Mouse (Mus musculus) hindbrain, postnatal 0 days (tissue): ENCODE measurements around the gene Hdac11. TPM values are rescaled to one million over a fixed set of nuclear protein-coding genes. Genes with fewer than 3 reads are reported as not detected.

Experiments used
- ATAC-seq: fragments of 200-750 bp; cut with Nextera tagmentation; 2 replicates; pipeline ENCODE4 v1.8.0; 2017; ENCODE audit warnings: mild to moderate bottlenecking, moderate TSS enrichment, moderate library complexity
- DNase-seq: peaks from one replicate; pipeline ENCODE4 v3.0.0-alpha.2; 2015; ENCODE audit warnings: low spot score
- H3K27ac ChIP-seq: fragments of 300-500 bp; sonication (generic); 2 replicates; pipeline ENCODE4 v1.5.1; 2014; ENCODE audit warnings: mild to moderate bottlenecking
- H3K27me3 ChIP-seq: fragments of 300-500 bp; sonication (generic); 2 replicates; pipeline ENCODE4 v1.6.1; 2014; ENCODE audit warnings: low read length, mixed read lengths; ENCODE audit not compliant: insufficient read depth
- H3K36me3 ChIP-seq: fragments of 300-500 bp; sonication (generic); 2 replicates; pipeline ENCODE4 v1.6.1; 2014; ENCODE audit warnings: low read length, mixed read lengths; ENCODE audit not compliant: insufficient read depth
- H3K4me1 ChIP-seq: fragments of 300-500 bp; sonication (generic); 2 replicates; pipeline ENCODE4 v1.6.1; 2014; ENCODE audit warnings: antibody characterized with exemption, low read length, mixed read lengths; ENCODE audit not compliant: insufficient read depth
- H3K4me2 ChIP-seq: fragments of 300-500 bp; sonication (generic); 2 replicates; pipeline ENCODE4 v1.6.1; 2014; ENCODE audit warnings: low read depth, mild to moderate bottlenecking, low read length, moderate library complexity, mixed read lengths
- H3K4me3 ChIP-seq: fragments of 300-500 bp; sonication (generic); 2 replicates; pipeline ENCODE4 v1.5.1; 2014; ENCODE audit warnings: low read length
- H3K9ac ChIP-seq: fragments of 300-500 bp; sonication (generic); replicated peaks from 2 replicates; pipeline ENCODE4 v1.6.1; 2014; ENCODE audit warnings: mild to moderate bottlenecking, low read length, moderate library complexity, mixed read lengths
- H3K9me3 ChIP-seq: fragments of 300-500 bp; sonication (generic); 2 replicates; pipeline ENCODE4 v1.6.1; 2016; ENCODE audit warnings: low read length, mixed read lengths
- CTCF ChIP-seq: IDR thresholded peaks from 2 replicates; pipeline ENCODE4 v1.5.1; 2016; ENCODE audit warnings: antibody characterized with exemption, control low read depth, low read depth
- WGBS: fragments of 180-500 bp; shearing (Covaris S2); extraction: QIAGEN DNeasy Blood & Tissue Kit; methylation state at CpG from one replicate; pipeline ENCODE4 v1.1.7; 2014; 5-methylcytosine and 5-hydroxymethylcytosine counted together
- polyA plus RNA-seq: library from polyadenylated mRNA; unstranded; fragments of >200 nt; fragmentation: Nextera tagmentation; extraction: Ambion mirVana; gene quantifications from 2 replicates; pipeline ENCODE4 v1.2.1, GENCODE M21; 2015
- total RNA-seq: library from RNA; depleted of rRNA; stranded (reverse); fragments of >200 nt; gene quantifications from 2 replicates; pipeline ENCODE4 v1.2.3, GENCODE M21; 2014

The Hdac11 gene
- total and polyA plus RNA-seq, 2 experiments from 2014 or later, result 50.1 to 111 TPM

GRCm38 (mm10) chr6:91180767-91181171 lies 24.3 kb downstream of the Hdac11 start:
- peak overlapping the region; percentile 26; the same call in 1 of the 2 replicates for H3K27ac ChIP-seq
- H3K36me3 ChIP-seq, result no peaks in the 10 kb centered on the region
- no peaks in the 10 kb centered on the region for H3K27me3 ChIP-seq
- H3K9me3 ChIP-seq, result no peaks in the 10 kb centered on the region
- H3K4me3 ChIP-seq, result no peak overlapping the region
- no peak overlapping the region for H3K9ac ChIP-seq
- H3K4me1 ChIP-seq, result no peaks in the 10 kb centered on the region
- WGBS, result 50% methylated on average over 9 of the region's 9 CpGs
- no peak for TF ChIP-seq CTCF
- no peak overlapping the region for H3K4me2 ChIP-seq
- ATAC-seq (no peak), DNase-seq (no peak)

DNA sequence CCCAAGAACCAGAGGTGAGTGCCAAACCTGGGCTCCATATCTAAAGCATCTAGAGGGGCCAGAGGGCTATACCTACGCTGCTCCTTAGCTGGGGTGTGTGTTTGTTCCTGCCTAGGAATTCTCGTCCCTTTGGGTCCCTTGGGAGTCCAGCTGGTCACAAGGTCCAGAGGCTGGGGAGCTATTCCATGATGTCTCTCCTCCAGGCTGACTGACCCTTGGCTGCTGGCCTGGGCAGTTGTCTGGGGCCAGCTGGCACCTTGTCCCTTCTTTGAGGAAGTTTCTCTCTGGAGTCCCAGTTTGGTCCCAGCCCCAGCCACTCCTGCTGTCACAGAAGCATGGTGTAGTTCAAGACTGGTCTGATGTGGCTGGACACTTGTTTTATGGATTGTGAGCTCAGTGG lies 24.9 kb downstream of the Hdac11 start:
- ATAC-seq, result no peak
- no peaks in the 10 kb centered on the region for H3K36me3 ChIP-seq
- no peak overlapping the region for H3K4me2 ChIP-seq
- H3K9me3 ChIP-seq, result no peaks in the 10 kb centered on the region
- no peak overlapping the region for H3K4me3 ChIP-seq
- 56% methylated on average over 2 of the region's 2 CpGs for WGBS
- H3K4me1 ChIP-seq, result no peaks in the 10 kb centered on the region
- H3K9ac ChIP-seq, result no peak overlapping the region
- no peak for TF ChIP-seq CTCF
- H3K27ac ChIP-seq, result no peak overlapping the region
- DNase-seq, result peak; percentile 48
- H3K27me3 ChIP-seq, result no peaks in the 10 kb centered on the region

DNA sequence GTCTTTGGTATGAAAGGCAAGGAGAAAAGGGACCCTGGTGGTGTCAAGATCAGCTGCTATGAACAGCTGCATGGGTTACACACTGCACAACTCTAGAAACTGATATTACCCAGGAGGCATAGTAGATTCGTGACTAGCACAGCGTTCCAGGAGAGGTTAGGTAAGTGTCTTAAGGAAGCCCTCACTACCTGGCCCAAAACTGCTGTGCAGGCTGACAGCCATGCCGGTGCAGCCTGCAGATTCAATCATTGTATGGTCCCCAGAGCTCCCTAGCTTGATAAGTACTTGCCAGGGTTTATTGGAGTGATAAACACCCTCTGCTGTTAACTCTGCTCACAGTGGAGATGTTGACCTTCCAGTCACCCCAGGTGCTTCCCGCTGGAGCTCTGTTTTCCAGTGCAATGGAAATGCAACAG lies 25.6 kb downstream of the Hdac11 start:
- no peak for TF ChIP-seq CTCF
- Histone ChIP-seq H3K4me1 (no peaks in the 10 kb centered on the region), H3K27ac (no peak overlapping the region), H3K36me3 (no peaks in the 10 kb centered on the region), H3K27me3 (no peaks in the 10 kb centered on the region), H3K4me2 (no peak overlapping the region), H3K9ac (no peak overlapping the region), H3K4me3 (no peak overlapping the region), H3K9me3 (no peaks in the 10 kb centered on the region)
- DNase-seq, result no peak
- 77% methylated on average over 4 of the region's 4 CpGs for WGBS
- no peak for ATAC-seq

GRCm38 (mm10) chr6:91183041-91183440 lies 26.6 kb downstream of the Hdac11 start:
- H3K4me1 ChIP-seq, result no peaks in the 10 kb centered on the region
- ATAC-seq, result no peak
- DNase-seq, result no peak
- no peak overlapping the region for H3K9ac ChIP-seq
- TF ChIP-seq CTCF, result no peak
- no peak overlapping the region for H3K4me3 ChIP-seq
- no peaks in the 10 kb centered on the region for H3K9me3 ChIP-seq
- no peaks in the 10 kb centered on the region for H3K27me3 ChIP-seq
- WGBS, result 44% methylated on average over 1 of the region's 1 CpGs
- H3K27ac ChIP-seq, result no peak overlapping the region
- H3K36me3 ChIP-seq, result no peaks in the 10 kb centered on the region
- no peak overlapping the region for H3K4me2 ChIP-seq

DNA sequence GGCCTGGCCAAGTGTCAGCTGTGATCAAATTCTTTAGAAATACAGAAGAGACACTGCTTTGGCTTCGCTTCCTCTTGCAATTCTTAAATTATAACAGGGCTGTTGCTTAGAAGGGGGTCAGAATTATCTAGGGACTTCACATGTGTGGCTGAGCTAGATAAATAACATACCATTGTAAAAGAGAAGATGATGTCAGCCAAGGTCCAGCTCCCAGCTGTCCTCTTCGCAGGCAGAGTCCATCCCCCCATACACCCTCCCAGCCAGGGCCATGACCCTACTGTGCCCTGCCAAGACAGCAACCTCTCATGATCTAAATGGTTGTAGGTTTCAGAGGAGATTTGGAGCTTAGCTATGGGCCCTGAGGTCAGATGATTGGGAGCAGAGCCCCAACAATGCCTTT lies 27.5 kb downstream of the Hdac11 start:
- Histone ChIP-seq H3K9me3 (no peaks in the 10 kb centered on the region), H3K36me3 (no peaks in the 10 kb centered on the region), H3K27ac (no peak overlapping the region), H3K9ac (no peak overlapping the region), H3K27me3 (no peaks in the 10 kb centered on the region), H3K4me3 (no peak overlapping the region), H3K4me2 (no peak overlapping the region), H3K4me1 (no peaks in the 10 kb centered on the region)
- WGBS, result 55% methylated on average over 2 of the region's 2 CpGs
- ATAC-seq (no peak), DNase-seq (no peak)
- no peak for TF ChIP-seq CTCF

DNA sequence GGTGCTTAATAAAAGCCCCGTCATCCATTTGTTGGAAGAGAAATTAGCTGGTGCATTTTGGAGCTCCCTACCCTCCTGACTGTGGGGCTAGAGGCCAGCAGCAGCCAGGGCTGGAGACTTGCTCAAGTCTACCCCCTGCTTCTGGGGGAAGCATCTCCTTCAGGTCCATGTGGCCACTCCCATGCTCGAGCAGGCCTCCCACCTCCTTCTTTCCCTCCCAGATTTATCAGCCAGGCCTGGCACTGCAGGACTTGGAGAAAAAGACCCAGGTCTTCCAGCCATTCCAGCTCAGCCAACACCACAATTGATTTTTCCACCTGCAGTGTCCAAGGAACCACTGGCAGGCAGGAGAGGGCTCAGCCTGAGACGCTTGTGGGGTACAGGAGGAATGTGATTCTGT lies 28.3 kb downstream of the Hdac11 start:
- DNase-seq (no peak), ATAC-seq (no peak)
- no peak for TF ChIP-seq CTCF
- Histone ChIP-seq H3K9ac (no peak overlapping the region), H3K4me3 (no peak overlapping the region), H3K36me3 (no peaks in the 10 kb centered on the region), H3K27ac (no peak overlapping the region), H3K27me3 (no peaks in the 10 kb centered on the region), H3K4me2 (no peak overlapping the region), H3K9me3 (no peaks in the 10 kb centered on the region), H3K4me1 (no peaks in the 10 kb centered on the region)
- WGBS, result 61% methylated on average over 3 of the region's 3 CpGs

GRCm38 (mm10) chr6:91185502-91185901 lies 29.0 kb downstream of the Hdac11 start:
- H3K4me3 ChIP-seq, result no peak overlapping the region
- no peak overlapping the region for H3K9ac ChIP-seq
- no peak overlapping the region for H3K4me2 ChIP-seq
- no peaks in the 10 kb centered on the region for H3K9me3 ChIP-seq
- H3K4me1 ChIP-seq, result no peaks in the 10 kb centered on the region
- no peak overlapping the region for H3K27ac ChIP-seq
- 88% methylated on average over 5 of the region's 5 CpGs for WGBS
- H3K36me3 ChIP-seq, result no peaks in the 10 kb centered on the region
- TF ChIP-seq CTCF, result no peak
- DNase-seq (no peak), ATAC-seq (no peak)
- no peaks in the 10 kb centered on the region for H3K27me3 ChIP-seq
